Mouse (Mus musculus) monocyte, adult 2 months (primary cell): ENCODE measurements around the gene Prph.
A peak's percentile ranks its signal among the peaks of the same experiment; 100 is the strongest.

Source experiments
- DNase-seq, 2 experiments: peaks; one replicate each; pipeline ENCODE4 v3.0.0; 2022; ENCODE audit warnings: low spot score in 2 of 2, low read depth in 1 of 2

Gene Prph

DNA sequence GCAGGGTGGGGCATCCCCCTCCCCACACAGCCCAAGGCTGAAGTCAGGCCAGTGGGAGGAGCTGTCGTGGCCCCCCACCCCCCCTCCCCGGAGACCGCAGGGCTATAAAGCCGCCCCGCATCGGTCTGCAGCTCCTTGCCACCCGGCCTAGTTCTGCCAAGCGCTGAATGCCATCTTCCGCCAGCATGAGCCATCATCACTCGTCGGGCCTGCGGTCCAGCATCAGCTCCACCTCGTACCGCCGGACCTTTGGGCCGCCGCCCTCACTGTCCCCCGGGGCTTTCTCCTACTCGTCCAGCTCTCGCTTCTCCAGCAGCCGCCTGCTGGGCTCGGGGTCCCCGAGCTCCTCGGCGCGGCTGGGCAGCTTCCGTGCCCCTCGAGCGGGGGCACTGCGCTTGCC, at the start of gene Prph:
Gene Prph, plus strand, starts transcription at position 135 of the 400 bp plus-strand sequence.
- DNase-seq, result no peak

DNA sequence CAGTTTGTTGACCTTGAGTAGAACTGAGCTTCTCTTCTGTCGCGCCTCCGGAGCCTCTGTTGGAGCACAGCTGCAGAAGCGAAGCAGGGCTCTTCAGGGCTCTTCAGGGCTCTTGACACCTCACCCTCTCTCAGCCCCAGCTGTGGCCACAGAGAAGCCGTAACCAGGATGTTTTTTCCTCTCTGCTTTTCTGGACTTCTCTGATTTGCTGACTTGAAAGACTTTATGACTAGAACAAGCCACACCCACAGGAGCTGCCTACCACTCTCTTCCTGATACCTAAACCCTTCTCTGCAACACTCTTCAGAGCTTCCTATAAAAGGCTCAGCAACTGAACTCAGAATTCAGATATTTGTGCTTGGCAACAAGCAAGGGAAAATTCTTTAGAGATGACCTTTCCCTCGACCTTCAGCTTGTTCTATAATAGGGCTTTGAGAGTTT, 46.2 kb upstream of the Prph start:
- no peak for DNase-seq

- DNase-seq, result no peak
These were observed 44.1 kb upstream of the Prph start for GRCm38 (mm10) chr15:99010896-99011295.

DNA sequence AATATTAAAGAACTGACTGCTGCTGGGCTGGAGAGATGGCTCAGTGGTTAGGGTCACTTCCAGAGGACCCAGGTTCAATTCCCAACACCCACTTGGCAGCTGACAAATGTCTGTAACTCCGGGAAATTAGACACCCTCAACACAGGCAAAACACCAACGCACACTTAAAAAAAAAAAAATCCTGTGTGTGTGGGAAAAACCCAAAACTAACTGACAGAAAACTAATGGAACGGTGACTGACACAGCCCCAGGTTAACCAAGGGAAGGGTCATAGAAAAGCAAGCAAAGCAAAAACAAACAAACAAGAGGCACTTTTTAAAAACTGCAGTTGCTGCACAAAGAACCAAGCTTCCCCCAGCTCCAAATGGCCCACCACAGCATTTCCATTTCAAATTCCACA, 43.0 kb upstream of the Prph start:
- no peak for DNase-seq

GRCm38 (mm10) chr15:99014496-99015030, 40.4 kb upstream of the Prph start:
- DNase-seq, result no peak

DNA sequence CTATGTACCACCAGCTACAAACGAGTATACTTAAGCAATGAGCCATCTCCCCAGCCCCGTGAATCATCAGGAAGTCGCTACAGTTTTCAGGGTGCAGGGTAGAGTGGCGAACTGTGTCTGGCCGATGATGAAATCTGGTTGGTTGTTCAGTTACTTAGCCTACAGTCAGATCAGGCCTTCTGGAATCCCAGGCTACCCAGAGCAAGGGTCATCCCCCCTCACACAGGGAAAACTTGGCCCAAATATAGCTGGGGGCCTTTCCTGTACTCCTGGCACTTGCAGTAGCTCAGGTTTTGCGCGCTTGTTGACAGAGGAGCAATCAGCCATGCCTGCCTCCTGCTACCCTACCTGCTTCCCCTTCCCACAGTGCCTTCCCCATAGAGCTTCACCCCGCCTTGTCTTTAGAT, 37.6 kb upstream of the Prph start:
- no peak for DNase-seq

DNA sequence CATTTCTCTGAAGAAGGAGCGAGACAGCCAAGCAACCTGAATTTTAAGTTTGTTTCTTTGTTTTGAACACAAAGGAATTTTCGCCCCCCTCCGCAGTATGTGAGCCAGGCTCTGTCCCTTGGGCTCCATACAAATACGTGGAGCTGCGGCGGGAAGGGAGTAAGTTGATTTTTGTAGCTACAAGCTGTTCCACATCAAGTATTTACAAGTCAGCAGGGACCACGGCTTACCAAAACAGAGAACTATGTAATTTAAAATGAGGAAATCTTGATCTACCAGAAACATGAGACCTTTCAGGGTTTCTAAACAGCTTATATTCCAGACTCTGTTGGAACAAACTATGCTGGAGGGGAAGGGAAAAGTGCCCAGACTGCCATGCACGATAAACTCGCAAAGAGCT, 37.0 kb upstream of the Prph start:
- no peak for DNase-seq

- DNase-seq, result no peak
These were observed 36.3 kb upstream of the Prph start for GRCm38 (mm10) chr15:99018630-99019029.

DNA sequence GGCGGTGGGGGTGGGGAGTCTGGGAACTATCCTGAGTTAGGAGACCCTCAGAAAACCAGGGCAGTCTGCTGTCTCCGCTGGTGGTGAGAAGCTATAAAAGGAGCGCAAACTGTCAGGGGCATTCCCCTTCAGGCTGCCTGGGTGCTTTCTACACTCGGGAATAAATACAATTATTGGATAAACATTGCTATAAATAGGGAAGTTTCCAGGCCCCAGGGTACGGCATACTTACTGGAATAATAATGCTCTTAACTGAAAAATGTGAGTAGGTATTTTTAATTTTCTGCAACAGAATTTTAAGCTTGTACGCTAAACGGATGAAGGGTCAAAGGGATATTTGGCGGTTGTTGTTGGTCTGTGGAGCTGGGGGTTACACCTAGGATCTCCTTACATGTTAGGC, 35.5 kb upstream of the Prph start:
- no peak for DNase-seq

DNA sequence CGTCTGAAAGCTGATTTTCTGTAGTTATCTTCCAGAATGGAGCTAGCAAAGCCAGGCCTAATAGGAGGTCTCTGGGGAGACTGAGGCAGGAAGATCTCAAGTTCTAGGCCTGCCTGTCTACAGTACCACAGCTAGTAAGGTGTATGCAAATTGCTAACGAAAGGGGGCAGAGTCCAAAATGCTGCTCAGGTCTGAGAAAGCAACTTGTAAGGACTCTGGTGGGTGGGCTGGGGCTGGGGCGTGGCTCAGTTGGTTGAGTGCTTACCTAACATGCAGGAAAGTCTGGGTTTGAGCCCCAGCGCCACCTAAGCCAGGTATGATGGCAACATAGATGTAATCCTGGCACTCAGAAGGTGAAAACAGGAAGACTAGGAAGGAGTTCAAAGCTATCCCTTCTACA, 34.8 kb upstream of the Prph start:
- DNase-seq, result no peak

DNA sequence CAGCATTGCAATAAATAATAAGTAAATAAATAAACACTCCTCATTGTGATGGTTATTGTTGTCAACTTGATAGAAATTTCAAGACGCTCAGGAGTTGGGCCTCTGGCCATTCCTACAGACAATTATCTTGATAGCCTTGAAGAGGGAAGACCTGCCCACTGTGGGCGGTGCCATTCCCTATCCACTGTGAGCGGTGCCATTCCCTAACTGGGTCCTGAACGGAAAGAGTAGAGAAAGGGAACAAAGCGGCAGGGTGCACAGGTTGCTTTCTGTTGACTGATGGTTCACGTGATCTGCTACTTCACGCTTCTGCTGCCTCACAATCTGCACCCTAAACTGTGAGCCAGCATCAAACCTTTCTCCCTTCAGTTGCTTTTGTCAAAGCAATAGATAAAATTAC, 33.7 kb upstream of the Prph start:
- no peak for DNase-seq

DNA sequence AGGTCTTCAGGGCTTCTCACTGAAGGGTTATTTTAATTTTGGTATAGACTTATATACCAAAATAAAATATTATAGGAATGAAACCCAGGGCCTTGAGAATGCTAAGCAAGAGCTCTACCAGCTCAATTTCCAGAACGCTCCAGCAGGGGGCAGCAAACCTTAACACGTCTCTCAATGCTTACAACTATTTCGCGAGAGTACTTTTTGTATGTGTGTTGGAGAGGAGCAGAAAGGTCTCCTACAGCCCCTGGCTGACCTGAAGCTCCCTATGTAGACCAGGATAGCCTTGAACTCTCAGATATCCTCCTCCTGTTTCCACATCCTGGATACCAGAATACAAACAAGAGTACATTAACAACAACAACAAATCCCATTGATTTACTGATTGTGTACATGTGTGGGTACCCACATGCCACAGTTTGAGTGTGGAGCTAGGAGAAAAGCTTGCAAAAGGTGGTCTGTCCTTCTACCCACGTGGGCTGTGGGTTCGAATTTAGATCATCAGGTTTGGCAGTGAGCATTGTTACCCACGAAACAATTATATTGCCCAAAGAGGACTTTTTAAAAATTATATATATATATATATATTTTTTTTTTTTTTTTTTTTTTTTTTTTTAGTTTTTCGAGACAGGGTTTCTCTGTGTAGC, 30.2 kb upstream of the Prph start:
- DNase-seq, result peak in 1 of 2 experiments; percentile 67

GRCm38 (mm10) chr15:99025414-99025813, 29.6 kb upstream of the Prph start:
- DNase-seq, result no peak

GRCm38 (mm10) chr15:99026259-99026658, 28.7 kb upstream of the Prph start:
- no peak for DNase-seq

GRCm38 (mm10) chr15:99027116-99027515, 27.9 kb upstream of the Prph start:
- no peak for DNase-seq

- DNase-seq, result no peak
These were observed 26.0 kb upstream of the Prph start for GRCm38 (mm10) chr15:99028874-99029458.

- peak; percentile 95 to 98 for DNase-seq
These were observed 25.1 kb upstream of the Prph start, which contains the start of gene Tuba1c for GRCm38 (mm10) chr15:99029619-99030584. Gene Tuba1c, plus strand, starts transcription at chr15:99029891.

- peak; percentile 39 to 58 for DNase-seq
These were observed 24.2 kb upstream of the Prph start for GRCm38 (mm10) chr15:99030585-99031387.

DNA sequence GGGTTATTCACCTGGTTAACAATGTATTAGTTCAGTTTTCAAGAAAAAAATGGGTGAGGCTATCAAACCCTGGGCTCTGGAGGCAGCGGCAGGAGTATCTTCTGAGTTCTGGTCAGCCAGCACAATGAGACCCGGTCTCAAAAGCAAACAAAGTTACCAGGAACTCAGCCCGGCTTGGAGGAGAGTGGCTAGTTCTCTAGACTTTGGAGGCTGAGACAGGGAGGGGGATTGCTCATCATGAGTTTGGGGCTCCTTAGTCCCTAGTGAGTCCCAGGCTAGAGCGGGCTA, 23.6 kb upstream of the Prph start:
- DNase-seq, result no peak

- no peak for DNase-seq
These were observed 22.8 kb upstream of the Prph start for GRCm38 (mm10) chr15:99032041-99032725.
